Mouse (Mus musculus) ES-Bruce4 (cell line): ENCODE data around the gene Kcnq2. TPM values are rescaled to one million over a fixed set of nuclear protein-coding genes. Genes with fewer than 3 reads are reported as not detected.

Source experiments
- H3K27ac ChIP-seq: 2 replicates; pipeline ENCODE4 v1.5.1; 2012; ENCODE audit warnings: low read length, inconsistent platforms; ENCODE audit not compliant: insufficient read depth
- H3K27me3 ChIP-seq: 2 replicates; pipeline ENCODE4 v1.6.1; 2012; ENCODE audit warnings: mild to moderate bottlenecking, low read length, inconsistent platforms; ENCODE audit not compliant: control insufficient read depth, poor library complexity, insufficient read depth, severe bottlenecking
- H3K36me3 ChIP-seq: 2 replicates; pipeline ENCODE4 v1.6.1; 2012; ENCODE audit warnings: inconsistent platforms, mild to moderate bottlenecking, low read length, moderate library complexity; ENCODE audit not compliant: control insufficient read depth, poor library complexity, insufficient read depth, severe bottlenecking
- H3K4me1 ChIP-seq: one replicate; pipeline ENCODE4 v1.8.1; 2011; ENCODE audit warnings: low read length; ENCODE audit not compliant: control insufficient read depth, insufficient read depth
- H3K4me3 ChIP-seq: 2 replicates; pipeline ENCODE4 v1.5.1; 2011; ENCODE audit warnings: low read depth, mild to moderate bottlenecking, low read length
- H3K9ac ChIP-seq: 2 replicates; pipeline ENCODE4 v1.6.1; 2012; ENCODE audit warnings: low read depth, mild to moderate bottlenecking, inconsistent platforms; ENCODE audit not compliant: poor library complexity, severe bottlenecking
- H3K9me3 ChIP-seq: replicated peaks from 2 replicates; pipeline ENCODE4 v1.6.1; 2012; ENCODE audit warnings: mild to moderate bottlenecking, low read length, inconsistent platforms; ENCODE audit not compliant: control insufficient read depth, poor library complexity, insufficient read depth, severe bottlenecking
- CTCF ChIP-seq: IDR thresholded peaks from one replicate; pipeline ENCODE4 v1.8.1; 2011; ENCODE audit warnings: low read depth, low read length
- EP300 ChIP-seq: IDR thresholded peaks from 2 replicates; pipeline ENCODE4 v1.6.1; 2011; ENCODE audit warnings: low read depth, low read length; ENCODE audit not compliant: insufficient read depth
- POLR2A ChIP-seq: IDR thresholded peaks from one replicate; pipeline ENCODE4 v1.8.1; 2011; ENCODE audit warnings: low read length; ENCODE audit not compliant: insufficient read depth
- polyA plus RNA-seq: library from polyadenylated mRNA; stranded (reverse); fragments of >200 nt; gene quantifications from 2 replicates; pipeline ENCODE4 v1.2.4, GENCODE M21; 2011; ENCODE audit warnings: low read depth; ENCODE audit not compliant: missing spikeins, insufficient read depth, insufficient read length

The Kcnq2 gene
- polyA plus RNA-seq, 1 experiment = 1.0 TPM

- Histone ChIP-seq H3K9me3 (no peaks in the 10 kb centered on the region), H3K9ac (no peak overlapping the region), H3K4me3 (no peak overlapping the region), H3K27ac (no peak overlapping the region), H3K4me1 (no peaks in the 10 kb centered on the region), H3K36me3 (no peaks in the 10 kb centered on the region), H3K27me3 (no peaks in the 10 kb centered on the region)
- TF ChIP-seq EP300 (no peak), POLR2A (no peak), CTCF (no peak)
Observed at GRCm38 (mm10) chr2:181160821-181161220, 25.7 kb upstream of the Kcnq2 start.

GRCm38 (mm10) chr2:181159771-181160170 lies 24.7 kb upstream of the Kcnq2 start:
- Histone ChIP-seq H3K27me3 (no peaks in the 10 kb centered on the region), H3K9ac (no peak overlapping the region), H3K4me3 (no peak overlapping the region), H3K27ac (no peak overlapping the region), H3K36me3 (no peaks in the 10 kb centered on the region), H3K4me1 (no peaks in the 10 kb centered on the region), H3K9me3 (no peaks in the 10 kb centered on the region)
- no peak for TF ChIP-seq POLR2A
- TF ChIP-seq CTCF = no peak
- no peak for TF ChIP-seq EP300

GRCm38 (mm10) chr2:181159091-181159514 lies 24.0 kb upstream of the Kcnq2 start:
- no peak overlapping the region for H3K27ac ChIP-seq
- TF ChIP-seq EP300 (no peak), CTCF (no peak), POLR2A (no peak)
- no peaks in the 10 kb centered on the region for H3K36me3 ChIP-seq
- no peak overlapping the region for H3K9ac ChIP-seq
- no peak overlapping the region for H3K4me3 ChIP-seq
- H3K27me3 ChIP-seq = no peaks in the 10 kb centered on the region
- no peaks in the 10 kb centered on the region for H3K9me3 ChIP-seq
- H3K4me1 ChIP-seq = no peaks in the 10 kb centered on the region

- Histone ChIP-seq H3K9ac (no peak overlapping the region), H3K36me3 (no peaks in the 10 kb centered on the region), H3K27me3 (no peaks in the 10 kb centered on the region), H3K27ac (no peak overlapping the region), H3K4me3 (no peak overlapping the region), H3K9me3 (no peaks in the 10 kb centered on the region), H3K4me1 (no peaks in the 10 kb centered on the region)
- TF ChIP-seq CTCF (no peak), EP300 (no peak), POLR2A (no peak)
Observed at GRCm38 (mm10) chr2:181158471-181158870, 23.4 kb upstream of the Kcnq2 start.

GRCm38 (mm10) chr2:181157716-181158302 lies 22.7 kb upstream of the Kcnq2 start:
- TF ChIP-seq CTCF = no peak
- no peak for TF ChIP-seq POLR2A
- TF ChIP-seq EP300 = no peak
- Histone ChIP-seq H3K4me1 (no peaks in the 10 kb centered on the region), H3K36me3 (no peaks in the 10 kb centered on the region), H3K27ac (no peak overlapping the region), H3K9me3 (no peaks in the 10 kb centered on the region), H3K27me3 (no peaks in the 10 kb centered on the region), H3K9ac (no peak overlapping the region), H3K4me3 (no peak overlapping the region)

- no peaks in the 10 kb centered on the region for H3K27me3 ChIP-seq
- H3K27ac ChIP-seq = no peak overlapping the region
- no peaks in the 10 kb centered on the region for H3K9me3 ChIP-seq
- TF ChIP-seq EP300 = no peak
- TF ChIP-seq CTCF = no peak
- no peak for TF ChIP-seq POLR2A
- H3K4me3 ChIP-seq = no peak overlapping the region; the same call in 1 of the 2 replicates
- H3K36me3 ChIP-seq = no peaks in the 10 kb centered on the region
- H3K4me1 ChIP-seq = no peaks in the 10 kb centered on the region
- no peak overlapping the region for H3K9ac ChIP-seq
Observed at GRCm38 (mm10) chr2:181157180-181157579, 22.1 kb upstream of the Kcnq2 start.
